11 mouse cellular contexts compared by ENCODE assay signal in the genomic region with DNA sequence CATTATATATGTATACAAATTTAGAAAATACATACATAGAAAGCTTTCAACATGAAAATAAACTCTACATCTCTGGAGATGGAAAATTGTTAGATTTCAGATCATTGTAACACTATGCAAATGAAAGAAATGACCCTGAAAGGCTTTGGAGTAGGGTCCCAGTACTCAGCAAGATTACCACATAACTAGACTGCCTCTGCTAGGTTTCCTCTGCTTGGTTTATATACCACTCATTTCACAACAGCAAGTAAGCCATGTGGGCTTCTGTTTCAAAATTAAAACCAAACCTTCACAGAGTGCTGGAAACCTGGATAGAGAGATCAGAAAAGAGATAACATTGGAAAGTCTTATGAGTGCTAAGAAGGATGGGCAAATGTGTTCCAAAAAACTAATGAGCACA.
"Had no signal": no experiment of that assay in that cellular context is flagged by ENCODE, and none has a peak within 500 bp of the region (broad histone marks: within the 10 kb centered on the region; RNA-seq: fewer than 3 reads in every experiment).

No protein-coding gene starts in this region.

- DNase-seq: liver, embryonic 13.5 days; liver, postnatal 0 days; lung, postnatal 14 days; lung, postnatal 36 days; right cerebral cortex, postnatal 14 days; thymus, adult 18-20 months; thymus, postnatal 25 days; thymus, postnatal 4 days had no signal

- ATAC-seq: liver, postnatal 0 days; lung, postnatal 0 days; midbrain, embryonic 13.5 days; midbrain, embryonic 15.5 days had no signal
